Mouse (Mus musculus): ENCODE measurements at regions not wholly inside any gene's neighbourhood (a gene's known extent, or its start where the extent isn't known, plus 50 kb on each side); places are given as distances from the start of the nearest gene placed in this dataset.

DNA sequence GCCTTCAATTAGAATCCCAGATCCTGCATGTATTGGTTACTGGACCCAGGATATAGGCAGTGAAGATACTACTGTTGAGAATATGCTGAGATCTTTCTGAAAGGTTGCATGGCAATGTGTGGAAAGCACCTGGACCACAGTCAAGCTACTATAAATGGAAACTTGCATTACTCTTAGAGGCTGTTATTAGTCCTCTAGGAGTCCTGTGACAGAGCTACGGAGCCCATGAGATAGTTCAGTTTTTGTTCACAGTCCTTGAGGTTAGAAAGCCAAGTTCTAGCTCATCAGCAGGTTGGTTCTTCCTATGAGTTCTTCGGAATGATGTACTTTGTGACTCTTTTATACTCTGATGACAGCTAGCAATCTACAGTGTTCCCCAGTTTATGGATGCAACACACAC, 84.0 kb downstream of the Gpr65 start:
- DNase-seq, result no peak
- Histone ChIP-seq H3K4me3 (ENCODE audit: low read depth, low read length) (no peak overlapping the region), H3K4me2 (ENCODE audit: low read depth) (no peak overlapping the region), H3K36me3 (ENCODE audit: insufficient read depth) (no peaks in the 10 kb centered on the region), H3K27me3 (ENCODE audit: insufficient read depth, low read length) (no peaks in the 10 kb centered on the region), H3K9me3 (ENCODE audit: low read length) (no peaks in the 10 kb centered on the region), H3K9ac (no peak overlapping the region), H3K4me1 (ENCODE audit: insufficient read depth) (no peaks in the 10 kb centered on the region), H3K27ac (ENCODE audit: low read depth, low read length) (no peak overlapping the region)
- no peak for ATAC-seq
- TF ChIP-seq CTCF (IDR thresholded peaks at IDR 0.05; ENCODE audit: low read depth), result no peak
- WGBS, result 92% methylated on average over 2 of the region's 2 CpGs

DNA sequence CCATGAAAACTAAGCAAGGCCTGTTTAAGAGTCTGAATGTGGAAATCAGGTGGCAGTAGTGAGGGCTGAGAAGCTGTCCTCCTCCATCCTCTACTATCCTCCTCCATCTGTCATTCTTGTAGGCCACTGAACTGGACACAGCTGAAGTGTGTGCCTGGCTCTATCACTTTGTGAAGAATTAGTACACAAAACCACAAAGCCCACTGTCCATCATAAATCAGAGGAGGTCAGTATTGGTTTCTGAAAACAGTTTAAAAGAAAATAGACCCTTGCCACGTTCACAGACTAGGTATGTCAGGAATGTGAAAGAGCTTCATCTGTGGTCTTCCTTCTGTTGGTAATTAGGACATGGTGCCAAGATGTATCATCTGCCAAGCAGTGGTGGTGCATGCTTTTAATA, 86.1 kb downstream of the Gpr65 start:
- H3K9ac ChIP-seq, result no peak overlapping the region
- no peaks in the 10 kb centered on the region for H3K36me3 ChIP-seq (ENCODE audit: insufficient read depth)
- H3K9me3 ChIP-seq (ENCODE audit: low read length), result no peaks in the 10 kb centered on the region
- H3K4me1 ChIP-seq (ENCODE audit: insufficient read depth), result no peaks in the 10 kb centered on the region
- no peak overlapping the region for H3K27ac ChIP-seq (ENCODE audit: low read depth, low read length)
- 68% methylated on average over 1 of the region's 1 CpGs for WGBS
- no peaks in the 10 kb centered on the region for H3K27me3 ChIP-seq (ENCODE audit: insufficient read depth, low read length)
- no peak for ATAC-seq
- no peak overlapping the region for H3K4me2 ChIP-seq (ENCODE audit: low read depth)
- no peak overlapping the region for H3K4me3 ChIP-seq (ENCODE audit: low read depth, low read length)
- TF ChIP-seq CTCF (IDR thresholded peaks at IDR 0.05; ENCODE audit: low read depth), result no peak
- DNase-seq, result no peak

DNA sequence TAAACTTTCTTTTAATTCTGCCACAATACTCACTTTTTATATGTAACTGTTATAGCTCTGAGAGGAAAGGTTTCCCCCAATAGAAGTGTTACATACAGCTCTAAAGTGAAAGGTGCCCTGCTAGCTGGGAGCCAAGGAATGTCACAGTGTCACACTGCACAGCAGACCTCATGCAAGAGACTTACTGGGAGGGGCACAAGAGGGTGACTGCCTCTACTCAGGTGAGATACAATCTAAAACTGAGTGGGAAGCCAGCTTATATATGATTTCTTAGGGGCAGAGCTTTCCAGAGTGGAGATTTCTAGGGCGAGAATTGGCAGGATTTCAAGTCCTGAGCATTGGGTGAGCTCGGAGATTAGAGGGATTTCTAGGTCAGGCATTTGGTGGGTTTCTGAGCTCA, 99.1 kb downstream of the Gpr65 start:
- ATAC-seq (no peak), DNase-seq (no peak)
- no peak overlapping the region for H3K9ac ChIP-seq
- no peak overlapping the region for H3K27ac ChIP-seq (ENCODE audit: low read depth, low read length)
- H3K4me1 ChIP-seq (ENCODE audit: insufficient read depth), result no peaks in the 10 kb centered on the region
- no peak overlapping the region for H3K4me2 ChIP-seq (ENCODE audit: low read depth)
- H3K27me3 ChIP-seq (ENCODE audit: insufficient read depth, low read length), result no peaks in the 10 kb centered on the region
- no peak for TF ChIP-seq CTCF (IDR thresholded peaks at IDR 0.05; ENCODE audit: low read depth)
- no peaks in the 10 kb centered on the region for H3K36me3 ChIP-seq (ENCODE audit: insufficient read depth)
- no peak overlapping the region for H3K4me3 ChIP-seq (ENCODE audit: low read depth, low read length)
- 63% methylated on average over 2 of the region's 2 CpGs for WGBS
- no peaks in the 10 kb centered on the region for H3K9me3 ChIP-seq (ENCODE audit: low read length)

DNA sequence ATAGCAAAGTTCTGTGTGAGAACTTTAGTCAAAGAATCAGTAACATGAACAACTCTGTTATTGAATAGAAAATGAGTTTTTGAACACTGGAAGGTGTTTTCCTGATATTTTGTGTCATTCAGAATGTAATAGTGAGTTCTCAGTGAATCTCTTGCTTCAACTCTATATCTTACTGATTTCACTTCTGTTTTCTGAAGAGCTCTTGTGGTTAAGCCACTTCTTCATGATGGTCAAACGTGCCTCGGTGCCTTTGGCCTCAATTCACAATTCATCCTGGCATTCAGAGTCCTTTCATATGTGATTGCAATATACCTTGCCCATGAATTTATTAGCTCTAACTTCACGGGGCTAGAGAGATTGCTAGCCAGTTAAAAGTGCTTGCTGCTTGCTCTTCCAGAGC, 102.3 kb downstream of the Gpr65 start:
- H3K36me3 ChIP-seq (ENCODE audit: insufficient read depth), result no peaks in the 10 kb centered on the region
- H3K4me1 ChIP-seq (ENCODE audit: insufficient read depth), result no peaks in the 10 kb centered on the region
- 74% methylated on average over 3 of the region's 3 CpGs for WGBS
- TF ChIP-seq CTCF (IDR thresholded peaks at IDR 0.05; ENCODE audit: low read depth), result no peak
- no peak overlapping the region for H3K4me2 ChIP-seq (ENCODE audit: low read depth)
- H3K27ac ChIP-seq (ENCODE audit: low read depth, low read length), result no peak overlapping the region
- H3K27me3 ChIP-seq (ENCODE audit: insufficient read depth, low read length), result no peaks in the 10 kb centered on the region
- no peak overlapping the region for H3K9ac ChIP-seq
- ATAC-seq, result no peak
- DNase-seq, result no peak
- no peaks in the 10 kb centered on the region for H3K9me3 ChIP-seq (ENCODE audit: low read length)
- H3K4me3 ChIP-seq (ENCODE audit: low read depth, low read length), result no peak overlapping the region

DNA sequence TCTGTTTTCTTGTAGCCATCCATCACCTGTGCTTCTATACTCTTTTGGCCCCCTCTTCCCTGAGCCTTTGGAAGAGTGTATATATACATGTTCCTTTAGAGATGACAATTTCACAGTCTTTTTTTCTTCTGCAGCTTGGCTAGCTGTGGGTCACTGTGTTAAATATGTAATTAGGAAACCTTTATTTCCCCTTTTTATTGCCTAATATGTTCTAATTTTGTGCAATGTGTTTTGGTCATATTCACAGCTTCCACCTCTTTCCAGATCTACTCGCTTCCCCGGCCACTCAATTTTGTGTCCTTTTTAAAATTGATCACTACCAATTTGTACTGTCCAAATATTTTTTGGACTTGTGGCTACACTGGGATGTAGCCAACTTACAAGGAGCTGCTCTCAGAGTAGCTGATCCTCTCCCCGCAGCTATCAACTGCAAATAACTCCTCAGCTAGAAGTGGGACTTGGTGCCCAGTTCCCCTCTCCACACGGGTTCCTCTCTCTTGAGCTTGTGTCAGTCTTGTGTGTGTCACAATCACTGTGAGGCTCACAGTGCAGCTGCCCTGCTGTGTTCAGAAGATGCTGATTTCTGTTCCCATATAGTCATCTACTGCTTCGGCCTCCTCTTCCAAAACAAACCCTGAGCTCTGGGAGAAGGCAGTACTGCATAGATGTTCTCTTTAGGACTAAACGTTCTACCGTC, 106.9 kb downstream of the Gpr65 start:
- ATAC-seq (no peak), DNase-seq (no peak)
- no peaks in the 10 kb centered on the region for H3K4me1 ChIP-seq (ENCODE audit: insufficient read depth)
- 89% methylated on average over 7 of the region's 7 CpGs for WGBS
- H3K27me3 ChIP-seq (ENCODE audit: insufficient read depth, low read length), result no peaks in the 10 kb centered on the region
- H3K27ac ChIP-seq (ENCODE audit: low read depth, low read length), result no peak overlapping the region
- no peak overlapping the region for H3K4me2 ChIP-seq (ENCODE audit: low read depth)
- no peak for TF ChIP-seq CTCF (IDR thresholded peaks at IDR 0.05; ENCODE audit: low read depth)
- H3K36me3 ChIP-seq (ENCODE audit: insufficient read depth), result no peaks in the 10 kb centered on the region
- H3K9ac ChIP-seq, result no peak overlapping the region
- no peak overlapping the region for H3K4me3 ChIP-seq (ENCODE audit: low read depth, low read length)
- no peaks in the 10 kb centered on the region for H3K9me3 ChIP-seq (ENCODE audit: low read length)

Measured in forebrain, postnatal 0 days (tissue).